Mouse (Mus musculus): ENCODE measurements around the gene Pdgfc.

The Pdgfc gene

GRCm38 (mm10) chr3:81150228-81150627, 114.0 kb downstream of the Pdgfc start:
- no peak for DNase-seq (ENCODE audit: low spot score in 2 of 2)

- DNase-seq (ENCODE audit: low spot score in 2 of 2): no peak
These were observed 118.2 kb downstream of the Pdgfc start for GRCm38 (mm10) chr3:81154420-81154819.

GRCm38 (mm10) chr3:81160457-81161165, 124.4 kb downstream of the Pdgfc start:
- no peak for DNase-seq (ENCODE audit: low spot score in 2 of 2)

GRCm38 (mm10) chr3:81162129-81162528, 125.9 kb downstream of the Pdgfc start:
- DNase-seq (ENCODE audit: low spot score in 2 of 2): no peak

GRCm38 (mm10) chr3:81164091-81164490, 127.9 kb downstream of the Pdgfc start:
- DNase-seq (ENCODE audit: low spot score in 2 of 2): no peak

- no peak for DNase-seq (ENCODE audit: low spot score in 2 of 2)
These were observed 134.0 kb downstream of the Pdgfc start for GRCm38 (mm10) chr3:81170073-81170809.

GRCm38 (mm10) chr3:81174832-81175231, 138.6 kb downstream of the Pdgfc start:
- no peak for DNase-seq (ENCODE audit: low spot score in 2 of 2)

GRCm38 (mm10) chr3:81181319-81182013, 145.2 kb downstream of the Pdgfc start:
- DNase-seq (ENCODE audit: low spot score in 2 of 2): no peak

- no peak for DNase-seq (ENCODE audit: low spot score in 2 of 2)
These were observed 160.7 kb downstream of the Pdgfc start for GRCm38 (mm10) chr3:81196937-81197336.

- no peak for DNase-seq (ENCODE audit: low spot score in 2 of 2)
These were observed 161.4 kb downstream of the Pdgfc start for GRCm38 (mm10) chr3:81197644-81198043.

GRCm38 (mm10) chr3:81200647-81201046, 164.4 kb downstream of the Pdgfc start:
- DNase-seq (ENCODE audit: low spot score in 2 of 2): no peak

- DNase-seq (ENCODE audit: low spot score in 2 of 2): no peak
These were observed 169.0 kb downstream of the Pdgfc start for GRCm38 (mm10) chr3:81205201-81205600.

- DNase-seq (ENCODE audit: low spot score in 2 of 2): no peak
These were observed 172.0 kb downstream of the Pdgfc start for GRCm38 (mm10) chr3:81208246-81208645.

- DNase-seq (ENCODE audit: low spot score in 2 of 2): no peak
These were observed 174.9 kb downstream of the Pdgfc start for GRCm38 (mm10) chr3:81211147-81211546.

GRCm38 (mm10) chr3:81211666-81212065, 175.4 kb downstream of the Pdgfc start:
- DNase-seq (ENCODE audit: low spot score in 2 of 2): no peak

GRCm38 (mm10) chr3:81215547-81216118, 179.4 kb downstream of the Pdgfc start:
- no peak for DNase-seq (ENCODE audit: low spot score in 2 of 2)

- DNase-seq (ENCODE audit: low spot score in 2 of 2): no peak
These were observed 185.5 kb downstream of the Pdgfc start for GRCm38 (mm10) chr3:81221682-81222081.

- DNase-seq (ENCODE audit: low spot score in 2 of 2): no peak
These were observed 192.1 kb downstream of the Pdgfc start for GRCm38 (mm10) chr3:81228344-81228743.

GRCm38 (mm10) chr3:81242697-81243590, 206.7 kb downstream of the Pdgfc start:
- no peak for DNase-seq (ENCODE audit: low spot score in 2 of 2)

GRCm38 (mm10) chr3:81243591-81243990, 207.4 kb downstream of the Pdgfc start:
- DNase-seq (ENCODE audit: low spot score in 2 of 2): no peak

GRCm38 (mm10) chr3:81262801-81263200, 226.6 kb downstream of the Pdgfc start:
- no peak for DNase-seq (ENCODE audit: low spot score in 2 of 2)

All from spleen, postnatal 36 days (tissue).